Mouse (Mus musculus): Measurements from ENCODE around the gene 4930595D18Rik.

- TF ChIP-seq CTCF (IDR thresholded peaks at IDR 0.05; ENCODE audit: control insufficient read depth, insufficient read depth, low read length) (no peak), POLR2A (IDR thresholded peaks at IDR 0.05; ENCODE audit: borderline replicate concordance, control insufficient read depth, low read depth, low read length) (no peak)
Measured at GRCm38 (mm10) chr12:111203945-111204344, 19.7 kb upstream of the 4930595D18Rik start.

Measured in bone marrow, adult 2 months (tissue).